29 mouse cellular contexts compared by ENCODE assay signal in genomic region chr11:32558026-32558425, GRCm38 (mm10). TPM values are rescaled to one million over a fixed set of nuclear protein-coding genes. Genes with fewer than 3 reads are reported as not detected.
A peak's percentile ranks its signal among the peaks of the same experiment; 100 is the strongest.
DNase-seq lines count a peak whose midpoint lies in the region; ATAC-seq and TF ChIP-seq lines count a peak whose summit lies in the region.
"Had no signal": no experiment of that assay in that cellular context is flagged by ENCODE, and none has a peak within 500 bp of the region (broad histone marks: within the 10 kb centered on the region; RNA-seq: fewer than 3 reads in every experiment).

No protein-coding gene starts in this region.

- no peak overlapping the region for H3K27ac ChIP-seq in heart, adult 2 months
- H3K27ac ChIP-seq: embryonic facial prominence, embryonic 12.5 days; hindbrain, postnatal 0 days; kidney, postnatal 0 days; left cerebral cortex, adult 2 months; limb, embryonic 15.5 days; liver, embryonic 15.5 days; midbrain, embryonic 12.5 days; neural tube, embryonic 12.5 days had no signal

- TF ChIP-seq EP300 in heart, adult 2 months (IDR thresholded peaks at IDR 0.05; ENCODE audit: insufficient read depth, low read depth, low read length) = no peak

- ATAC-seq in Patski = peak; percentile 72
- ATAC-seq in monocyte, adult 5-6 weeks (replicated peaks; ENCODE audit: insufficient number of reproducible peaks, low FRiP score, low TSS enrichment, poor library complexity, severe bottlenecking) = peak; percentile 10; the same call in 1 of the 2 replicates
- ATAC-seq: hindbrain, postnatal 0 days had no signal

- no peaks in the 10 kb centered on the region for H3K27me3 ChIP-seq in heart, adult 2 months (ENCODE audit: control insufficient read depth, insufficient read depth, low read length)
- no peaks in the 10 kb centered on the region for H3K27me3 ChIP-seq in Patski
- H3K27me3 ChIP-seq: embryonic facial prominence, embryonic 12.5 days; forebrain, embryonic 12.5 days; heart, embryonic 12.5 days; limb, embryonic 15.5 days; liver, embryonic 15.5 days; midbrain, embryonic 12.5 days; neural tube, embryonic 12.5 days had no signal

- CTCF ChIA-PET in Patski (lab: Charles Lee) = interaction anchor here (0.9 kb wide), 1 partner anchor 31 kb away, joined by 3 read pairs; no protein-coding TSS in a partner anchor

- WGBS in heart, adult 2 months = 87% methylated on average over 4 of the region's 4 CpGs

- in situ Hi-C loops in Patski (cut with MboI; ENCODE audit: low pct_unique_long_range_greater_than_20kb) = no loop called here

- no peaks in the 10 kb centered on the region for H3K79me2 ChIP-seq in heart, adult 2 months (replicated peaks; ENCODE audit: control insufficient read depth, insufficient read depth, low read length)

- TF ChIP-seq CTCF in heart, adult 2 months (IDR thresholded peaks at IDR 0.05) = no peak
- TF ChIP-seq CTCF in Patski (IDR thresholded peaks at IDR 0.05) = no peak

- H3K36me3 ChIP-seq in heart, adult 2 months (ENCODE audit: control insufficient read depth, insufficient read depth, low read length) = no peaks in the 10 kb centered on the region
- H3K36me3 ChIP-seq: embryonic facial prominence, embryonic 12.5 days; forebrain, embryonic 12.5 days; heart, embryonic 12.5 days; limb, embryonic 15.5 days; liver, embryonic 15.5 days; midbrain, embryonic 12.5 days; neural tube, embryonic 12.5 days had no signal

- peak; percentile 95 for DNase-seq in heart, adult 11 months
- DNase-seq in heart, adult 2 months = no peak
- DNase-seq in 3T3-L1 (ENCODE audit: low read depth, low spot score) = peak; percentile 84
- DNase-seq in Patski (ENCODE audit: low read depth, low spot score) = no peak
- DNase-seq in yolk sac, embryonic 10.5 days (ENCODE audit: low spot score) = no peak
- DNase-seq in urinary bladder, adult 18-20 months (ENCODE audit: low spot score in 2 of 2) = no peak
- no peak for DNase-seq in thymus, postnatal 10 days (ENCODE audit: low spot score in 2 of 2)
- DNase-seq: adrenal gland, adult 2 months; cerebellum, adult 11-12 months; gastrocnemius, postnatal 10 days; heart, postnatal 10 days; kidney, adult 11 months; layer of hippocampus, adult 9-11 months; left cerebral cortex, postnatal 4 days; lung, postnatal 10 days; right cerebral cortex, postnatal 4 days had no signal

- no peak overlapping the region for H3K4me3 ChIP-seq in heart, adult 2 months
- H3K4me3 ChIP-seq: embryonic facial prominence, embryonic 12.5 days; forebrain, embryonic 12.5 days; heart, embryonic 12.5 days; left cerebral cortex, adult 2 months; limb, embryonic 15.5 days; liver, embryonic 15.5 days; midbrain, embryonic 12.5 days; neural tube, embryonic 12.5 days had no signal

- intact Hi-C loops in heart, adult 2 months (cut with DNase I) = no loop called here

- peaks cover 28% of the 10 kb centered on the region for H3K4me1 ChIP-seq in heart, adult 2 months (ENCODE audit: control insufficient read depth, insufficient read depth, low read length)

- POLR2A ChIA-PET in Patski (lab: Charles Lee) = interaction anchor here (0.8 to 1.2 kb wide), 2 partner anchors 10 to 24 kb away, joined by 3 read pairs; no protein-coding TSS in a partner anchor

- H3K9ac ChIP-seq in heart, adult 2 months (ENCODE audit: low read depth, low read length) = no peak overlapping the region
- H3K9ac ChIP-seq: embryonic facial prominence, embryonic 12.5 days; forebrain, embryonic 12.5 days; heart, embryonic 12.5 days; limb, embryonic 15.5 days; liver, embryonic 15.5 days; midbrain, embryonic 12.5 days; neural tube, embryonic 12.5 days had no signal

- TF ChIP-seq POLR2A in heart, adult 2 months (IDR thresholded peaks at IDR 0.05; ENCODE audit: insufficient read depth, low read depth, low read length) = no peak

RNA-seq across cellular contexts. Expression of gene Stk10, which starts 24.9 kb away (rescaled TPM):
- 10 to 100 TPM in 1 of 2 experiments, 1 to 10 TPM in 1; 9.2 to 10.1 TPM for total RNA-seq in heart, adult 2 months (2021)
- 8.4 and 9.8 TPM in 2 replicates for polyA plus RNA-seq in heart, adult 2 months (2012; rRNA removed)
- polyA plus RNA-seq in Patski (2021) = 18.1 TPM
- 432 to 527 TPM (median 505 TPM) in 3 replicates for total RNA-seq in monocyte, adult 5-6 weeks (2017)

RNA-seq across cellular contexts. Expression of gene Efcab9, which starts 26.1 kb away (rescaled TPM):
- total RNA-seq in heart, adult 2 months (2021) = not detected
- not detected in 2 replicates for polyA plus RNA-seq in heart, adult 2 months (2012; rRNA removed)
- polyA plus RNA-seq in Patski (2021) = 1.9 TPM
- total RNA-seq in monocyte, adult 5-6 weeks (2017) = 9.8 to 11.3 TPM (median 10.5 TPM) in 3 replicates
- total RNA-seq: granulocyte monocyte progenitor cell, adult 5-6 weeks; hindbrain, postnatal 0 days had no signal
- polyA plus RNA-seq: adrenal gland, adult 2 months; hindbrain, postnatal 0 days; large intestine, adult 2 months; limb, embryonic 15.5 days had no signal

Comparison
In these comparisons a context has a peak if more than half of its experiments do, and no peak if none do; other contexts are left out.
1. DNase-seq: peak in heart, adult 11 months (single experiment) and 3T3-L1 (single experiment); none in heart, adult 2 months (0 of 2), Patski (single experiment), yolk sac, embryonic 10.5 days (single experiment), urinary bladder, adult 18-20 months (0 of 2) and thymus, postnatal 10 days (0 of 2).
2. RNA of gene Stk10, which starts 24.9 kb away (total RNA-seq): 432 to 527 TPM in monocyte, adult 5-6 weeks; 9.2 to 10.1 TPM in heart, adult 2 months; every median in the first group is over 10 times any median in the second.